Mouse (Mus musculus): ENCODE results near the gene Sec61a2. TPM values are rescaled to one million over a fixed set of nuclear protein-coding genes. Genes with fewer than 3 reads are reported as not detected.

Sec61a2 gene
- 92.2 TPM for polyA plus RNA-seq (2014; fragmentation: Illumina TruSeq; extraction: RNeasy Lipid Tissue Mini Kit (QIAGEN cat#74804); ENCODE audit: low read depth, low replicate concordance)

DNA sequence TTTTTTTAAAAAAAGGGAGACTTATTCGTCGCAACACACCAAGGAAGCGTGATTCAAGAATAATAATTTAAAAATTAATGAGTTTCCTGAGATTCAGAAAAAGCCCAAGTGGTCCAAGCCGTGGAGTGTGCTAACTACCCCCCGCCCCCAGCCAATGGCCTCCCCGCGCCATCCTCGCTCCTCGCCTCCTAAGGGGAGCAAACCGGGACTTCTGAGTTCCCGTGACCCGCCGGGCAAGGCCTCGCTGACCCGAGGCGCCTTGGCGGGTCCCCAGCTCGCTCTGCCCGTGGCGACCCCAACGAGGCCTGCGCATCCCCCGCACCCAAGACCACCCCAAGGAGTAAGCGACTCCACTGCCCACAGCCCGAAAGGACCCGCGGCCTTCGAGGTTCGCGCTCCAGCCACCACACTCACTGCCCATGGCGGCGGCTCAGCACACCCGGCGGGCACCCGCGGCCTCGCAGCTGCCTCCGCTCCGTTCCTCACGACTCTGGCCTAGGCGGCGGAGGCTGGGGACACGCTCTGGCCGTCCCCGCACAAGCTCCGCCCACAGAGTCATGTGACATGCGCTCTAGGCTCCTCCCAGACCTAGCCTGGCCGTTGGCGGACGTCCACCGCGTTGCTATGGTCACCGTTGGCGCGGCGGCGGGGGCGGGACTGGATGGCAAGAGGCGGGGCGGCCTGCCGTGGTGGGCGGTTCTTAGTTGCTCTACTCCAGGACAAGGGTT is at the start of gene Sec61a2:
Gene Sec61a2 (minus strand): TSS at position 590 of the 728 bp plus-strand sequence.

DNA sequence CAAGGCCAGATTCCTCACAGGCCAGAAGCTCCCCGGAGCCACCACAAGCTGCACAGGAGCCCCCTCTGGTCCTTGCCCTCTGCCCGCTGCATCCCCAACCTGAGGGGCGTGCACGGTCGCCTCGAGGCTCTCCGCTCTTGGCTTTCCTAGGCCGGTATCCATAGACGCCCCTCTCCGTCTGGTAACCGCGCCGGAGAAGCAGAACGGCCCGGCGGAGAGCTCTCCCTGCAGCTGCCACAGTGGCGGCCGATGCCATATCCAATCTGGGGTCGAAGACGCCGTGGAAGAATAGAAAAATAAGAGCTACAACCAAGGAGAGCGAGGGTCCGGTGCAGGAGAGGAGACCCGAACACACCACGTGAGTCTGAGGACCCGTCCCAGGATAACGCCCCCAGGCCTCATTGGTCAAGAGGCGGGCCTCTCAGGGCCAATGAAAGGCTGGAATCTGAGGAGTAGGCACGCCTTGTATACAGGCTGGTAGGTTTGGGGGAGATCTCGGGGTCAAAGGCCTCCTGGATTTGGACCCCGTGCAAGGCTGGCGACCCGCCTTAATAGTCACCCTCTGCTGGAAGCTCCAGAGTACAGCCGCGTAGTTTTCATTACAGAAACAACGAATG is 47.3 kb upstream of the Sec61a2 start, which contains the start of gene Dhtkd1:
Gene Dhtkd1 (minus strand): TSS at position 377 of the 617 bp plus-strand sequence.

DNA sequence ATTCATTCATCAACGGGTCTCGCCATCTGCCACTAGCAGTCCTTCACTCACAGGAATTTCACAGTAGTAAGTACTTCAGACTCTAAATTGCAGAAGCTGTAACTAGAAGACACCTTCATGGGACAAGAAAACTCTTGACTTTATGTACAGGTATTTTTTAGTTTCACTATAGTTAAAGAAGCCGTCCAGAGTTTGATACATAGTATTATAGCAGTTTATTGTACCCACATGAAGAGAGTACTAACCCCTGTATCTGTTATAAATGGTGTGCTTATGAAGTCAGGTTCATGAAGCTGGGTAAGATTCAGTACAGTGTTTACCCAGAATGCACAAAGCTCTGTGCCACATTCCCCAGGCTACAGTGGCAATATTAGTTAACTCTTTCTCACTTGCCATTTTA is 32.4 kb downstream of the Sec61a2 start, which contains the start of gene Gm13199:
Gene Gm13199 (minus strand): TSS at position 101 of the 400 bp plus-strand sequence.

DNA sequence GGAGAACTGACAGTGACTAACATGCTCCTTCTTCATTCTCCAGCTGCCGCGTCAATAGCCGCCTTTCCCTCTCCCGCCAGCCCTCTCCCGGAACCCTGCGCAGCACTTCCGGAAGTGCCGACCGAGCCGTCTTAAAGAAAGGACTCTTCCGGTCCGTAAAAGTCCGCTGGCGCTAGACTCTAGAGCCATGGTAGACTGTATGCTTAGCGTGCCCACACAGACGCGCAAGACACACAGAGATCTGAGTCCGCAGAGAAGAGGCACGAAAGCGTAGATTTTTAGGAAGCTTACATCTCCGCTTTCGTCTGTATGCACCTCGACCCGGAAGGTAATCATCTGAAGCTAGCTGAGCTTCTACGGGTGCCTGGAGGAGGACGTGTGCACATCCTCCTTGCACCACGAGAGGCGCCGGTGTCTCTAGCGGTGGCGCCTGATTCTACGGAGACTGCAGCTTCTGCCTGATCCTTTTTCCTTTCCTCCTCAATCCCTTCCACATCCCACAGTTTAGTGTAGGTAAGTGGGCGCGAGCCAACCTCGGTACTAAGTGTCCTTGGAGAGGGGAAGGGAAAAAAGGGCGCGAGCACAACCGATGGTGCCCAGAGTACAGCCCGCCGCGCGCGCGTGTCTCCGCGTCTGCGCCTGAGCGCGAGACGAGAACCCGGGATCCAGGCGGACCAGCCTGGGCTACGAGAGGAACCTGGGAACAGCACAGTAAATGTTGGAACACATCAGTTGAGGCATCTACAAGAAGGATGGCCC is 50.2 kb downstream of the Sec61a2 start, which contains the start of the genes Nudt5 and Cdc123:
Gene Nudt5 (plus strand): TSS at position 147 of the 759 bp plus-strand sequence.
Gene Cdc123 (minus strand): TSS at position 292 of the 759 bp plus-strand sequence.

Other genes with a start within 250 kb of the Sec61a2 start
- 3.2 TPM for gene Camk1d, start 180.9 kb downstream of the Sec61a2 start, polyA plus RNA-seq (2014; fragmentation: Illumina TruSeq; extraction: RNeasy Lipid Tissue Mini Kit (QIAGEN cat#74804); ENCODE audit: low read depth, low replicate concordance)
- 12.5 TPM for gene Nudt5, start 50.4 kb downstream of the Sec61a2 start, polyA plus RNA-seq (2014; fragmentation: Illumina TruSeq; extraction: RNeasy Lipid Tissue Mini Kit (QIAGEN cat#74804); ENCODE audit: low read depth, low replicate concordance)
- gene Cdc123, start 50.3 kb downstream of the Sec61a2 start, polyA plus RNA-seq (2014; fragmentation: Illumina TruSeq; extraction: RNeasy Lipid Tissue Mini Kit (QIAGEN cat#74804); ENCODE audit: low read depth, low replicate concordance), result 126 TPM
- gene Gm13199, start 32.5 kb downstream of the Sec61a2 start, polyA plus RNA-seq (2014; fragmentation: Illumina TruSeq; extraction: RNeasy Lipid Tissue Mini Kit (QIAGEN cat#74804); ENCODE audit: low read depth, low replicate concordance), result not detected
- gene Dhtkd1, start 47.4 kb upstream of the Sec61a2 start, polyA plus RNA-seq (2014; fragmentation: Illumina TruSeq; extraction: RNeasy Lipid Tissue Mini Kit (QIAGEN cat#74804); ENCODE audit: low read depth, low replicate concordance), result 3.2 TPM
- 80.6 TPM for gene Upf2, start 56.0 kb upstream of the Sec61a2 start, polyA plus RNA-seq (2014; fragmentation: Illumina TruSeq; extraction: RNeasy Lipid Tissue Mini Kit (QIAGEN cat#74804); ENCODE audit: low read depth, low replicate concordance)
- 0.74 TPM for gene Proser2, start 234.8 kb upstream of the Sec61a2 start, polyA plus RNA-seq (2014; fragmentation: Illumina TruSeq; extraction: RNeasy Lipid Tissue Mini Kit (QIAGEN cat#74804); ENCODE audit: low read depth, low replicate concordance)